20 mouse cellular contexts compared by ENCODE assay signal in the genomic region with DNA sequence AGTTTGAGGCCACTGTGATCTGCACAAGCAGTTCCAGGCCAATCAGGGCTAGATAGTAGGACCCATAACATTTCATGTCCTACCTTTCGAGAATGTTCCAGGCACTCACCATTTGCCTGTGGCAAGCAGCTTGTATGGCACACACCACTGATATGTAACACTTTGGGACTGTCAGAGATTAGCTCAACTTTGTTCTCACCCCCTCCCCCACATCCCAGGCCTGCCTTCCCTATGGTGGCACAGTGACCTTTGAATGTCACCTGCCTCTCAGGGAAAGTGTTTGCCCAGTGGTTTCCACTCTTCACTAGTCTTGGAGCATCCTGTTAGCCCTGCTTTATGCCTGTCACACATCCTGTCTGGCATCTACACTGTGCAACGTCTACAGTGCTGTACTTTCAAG.
DNase-seq lines count a peak whose midpoint lies in the region; ATAC-seq lines count a peak whose summit lies in the region.
"Had no signal": no experiment of that assay in that cellular context is flagged by ENCODE, and none has a peak within 500 bp of the region (broad histone marks: within the 10 kb centered on the region; RNA-seq: fewer than 3 reads in every experiment).

No protein-coding gene starts in this region.

- H3K27ac ChIP-seq in heart, embryonic 10.5 days = peak overlapping the region; percentile 72
- peak overlapping the region; percentile 72 for H3K27ac ChIP-seq in heart, embryonic 16.5 days (ENCODE audit: low read length)
- H3K27ac ChIP-seq: forebrain, embryonic 12.5 days; left cerebral cortex, adult 2 months; midbrain, embryonic 12.5 days had no signal

- H3K9ac ChIP-seq in heart, embryonic 16.5 days (ENCODE audit: low read length) = no peak overlapping the region
- H3K9ac ChIP-seq: forebrain, embryonic 12.5 days; lung, embryonic 14.5 days; midbrain, embryonic 12.5 days had no signal

- H3K4me3 ChIP-seq in heart, embryonic 10.5 days = no peak overlapping the region
- H3K4me3 ChIP-seq in heart, embryonic 16.5 days (ENCODE audit: low read length) = no peak overlapping the region
- H3K4me3 ChIP-seq: forebrain, embryonic 12.5 days; left cerebral cortex, adult 2 months; midbrain, embryonic 12.5 days had no signal

- peaks cover 18% of the 10 kb centered on the region for H3K4me1 ChIP-seq in heart, embryonic 10.5 days
- peaks cover 27% of the 10 kb centered on the region for H3K4me1 ChIP-seq in heart, embryonic 16.5 days (ENCODE audit: control insufficient read depth, insufficient read depth, low read length)
- H3K4me1 ChIP-seq: forebrain, embryonic 12.5 days; midbrain, embryonic 12.5 days had no signal

- peak; percentile 90 for DNase-seq in heart, adult 11 months
- no peak for DNase-seq in heart, postnatal 36 days
- DNase-seq in kidney, adult 9 months = peak; percentile 12
- no peak for DNase-seq in kidney, postnatal 4 days
- DNase-seq in heart, embryonic 10.5 days (ENCODE audit: low spot score) = no peak
- no peak for DNase-seq in Muller cell, postnatal 12 days (ENCODE audit: inconsistent ontology term)
- DNase-seq: cerebellum, adult 9-11 months; gastrocnemius, postnatal 14 days; layer of hippocampus, adult 9-11 months; left cerebral cortex, postnatal 4 days; liver; right cerebral cortex, postnatal 14 days; spleen, adult 18-20 months; thymus, postnatal 25 days had no signal

- H3K4me2 ChIP-seq in heart, embryonic 16.5 days (ENCODE audit: low read depth, low read length) = no peak overlapping the region
- H3K4me2 ChIP-seq: forebrain, embryonic 12.5 days; lung, embryonic 14.5 days; midbrain, embryonic 12.5 days had no signal

- H3K27me3 ChIP-seq in heart, embryonic 10.5 days (ENCODE audit: insufficient read depth, poor library complexity, severe bottlenecking) = no peaks in the 10 kb centered on the region
- H3K27me3 ChIP-seq in heart, embryonic 16.5 days (ENCODE audit: control insufficient read depth, insufficient read depth, low read length) = no peaks in the 10 kb centered on the region
- H3K27me3 ChIP-seq: forebrain, embryonic 12.5 days; midbrain, embryonic 12.5 days had no signal

- peaks cover 29% of the 10 kb centered on the region for H3K36me3 ChIP-seq in heart, embryonic 10.5 days
- peaks cover 2% of the 10 kb centered on the region; the same call in 1 of the 2 replicates for H3K36me3 ChIP-seq in heart, embryonic 16.5 days (ENCODE audit: control insufficient read depth, insufficient read depth)
- H3K36me3 ChIP-seq: forebrain, embryonic 12.5 days; G1E had no signal

- no peaks in the 10 kb centered on the region for H3K9me3 ChIP-seq in heart, embryonic 10.5 days
- H3K9me3 ChIP-seq in heart, embryonic 16.5 days (replicated peaks; ENCODE audit: control insufficient read depth, low read length) = no peaks in the 10 kb centered on the region
- H3K9me3 ChIP-seq: forebrain, embryonic 12.5 days; midbrain, embryonic 12.5 days had no signal

- intact Hi-C loops in heart, postnatal 36 days (cut with DNase I) = no loop called here

- ATAC-seq in heart, embryonic 16.5 days (replicated peaks; ENCODE audit: extremely low read depth, insufficient read depth, low FRiP score) = no peak

- 32% methylated on average over 2 of the region's 2 CpGs for WGBS in heart, embryonic 10.5 days
- WGBS in heart, embryonic 16.5 days = 46% methylated on average over 2 of the region's 2 CpGs

Comparison
In these comparisons a context has a peak if more than half of its experiments do, and no peak if none do; other contexts are left out.
1. DNase-seq: peak in heart, adult 11 months (single experiment) and kidney, adult 9 months (single experiment); none in heart, postnatal 36 days (0 of 2), kidney, postnatal 4 days (0 of 2), heart, embryonic 10.5 days (single experiment) and Muller cell, postnatal 12 days (single experiment).